Mouse (Mus musculus) intestine, postnatal 0 days (tissue): ENCODE data around the gene Wdr91. TPM values are rescaled to one million over a fixed set of nuclear protein-coding genes. Genes with fewer than 3 reads are reported as not detected.

ENCODE experiments used
- ATAC-seq: fragments of 200-750 bp; cut with Nextera tagmentation; 2 replicates; pipeline ENCODE4 v1.8.0; 2017; ENCODE audit warnings: mild to moderate bottlenecking, moderate TSS enrichment, moderate library complexity
- H3K27ac ChIP-seq: fragments of 300-500 bp; sonication (generic); 2 replicates; pipeline ENCODE4 v1.5.1; 2014; ENCODE audit warnings: mild to moderate bottlenecking, low read depth, low read length, moderate library complexity
- H3K27me3 ChIP-seq: fragments of 300-500 bp; sonication (generic); replicated peaks from 2 replicates; pipeline ENCODE4 v1.6.1; 2014; ENCODE audit warnings: low read length, mixed read lengths; ENCODE audit not compliant: control insufficient read depth, insufficient read depth
- H3K36me3 ChIP-seq: fragments of 300-500 bp; sonication (generic); 2 replicates; pipeline ENCODE4 v1.6.1; 2014; ENCODE audit warnings: mild to moderate bottlenecking, moderate library complexity; ENCODE audit not compliant: control insufficient read depth, insufficient read depth
- H3K4me1 ChIP-seq: fragments of 300-500 bp; sonication (generic); replicated peaks from 2 replicates; pipeline ENCODE4 v1.6.1; 2014; ENCODE audit warnings: antibody characterized with exemption, low read length, mixed read lengths; ENCODE audit not compliant: control insufficient read depth, insufficient read depth
- H3K4me2 ChIP-seq: fragments of 300-500 bp; sonication (generic); replicated peaks from 2 replicates; pipeline ENCODE4 v1.6.1; 2014; ENCODE audit warnings: low read depth, mild to moderate bottlenecking, moderate library complexity
- H3K4me3 ChIP-seq: fragments of 300-500 bp; sonication (generic); 2 replicates; pipeline ENCODE4 v1.5.1; 2014; ENCODE audit warnings: low read depth, low read length
- H3K9ac ChIP-seq: fragments of 300-500 bp; sonication (generic); 2 replicates; pipeline ENCODE4 v1.6.1; 2014; ENCODE audit warnings: mild to moderate bottlenecking, low read depth, low read length
- H3K9me3 ChIP-seq: fragments of 300-500 bp; sonication (generic); 2 replicates; pipeline ENCODE4 v1.6.1; 2016; ENCODE audit warnings: mixed run types; ENCODE audit not compliant: control insufficient read depth
- CTCF ChIP-seq: sonication (generic); IDR thresholded peaks from 2 replicates; pipeline ENCODE4 v1.5.1; 2016; ENCODE audit warnings: low read depth, mild to moderate bottlenecking, control low read depth, antibody characterized with exemption, moderate library complexity
- WGBS: fragments of 180-500 bp; shearing (Covaris S2); extraction: QIAGEN DNeasy Blood & Tissue Kit; methylation state at CpG from one replicate; pipeline ENCODE4 v1.1.7; 2014; 5-methylcytosine and 5-hydroxymethylcytosine counted together
- polyA plus RNA-seq: library from polyadenylated mRNA; unstranded; fragments of >200 nt; fragmentation: Nextera tagmentation; extraction: Ambion mirVana; gene quantifications from 2 replicates; pipeline ENCODE4 v1.2.1, GENCODE M21; 2015

The Wdr91 gene
- polyA plus RNA-seq, 1 experiment from 2014 or later: 5.7 TPM

DNA sequence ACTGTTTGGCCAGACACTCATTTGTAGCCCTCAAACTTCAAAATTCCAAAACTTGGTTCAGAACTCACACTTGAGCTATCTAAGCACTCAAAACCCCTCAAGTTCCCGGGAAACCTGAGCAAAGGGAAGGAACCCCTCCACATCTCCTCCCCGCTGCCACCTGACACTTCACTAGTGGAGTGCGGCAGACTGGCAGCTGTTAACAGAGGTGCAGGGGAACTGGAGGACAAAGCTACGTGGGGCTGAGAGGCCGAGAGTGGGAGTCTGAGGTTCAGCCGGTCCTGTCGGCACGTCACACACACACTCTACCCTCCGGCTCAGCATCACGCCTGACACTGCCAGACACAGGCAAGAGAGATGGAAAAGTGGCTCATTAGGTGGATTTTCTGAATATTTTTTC, 6.8 kb downstream of the Wdr91 start:
- Histone ChIP-seq H3K9ac (no peak overlapping the region), H3K4me1 (no peaks in the 10 kb centered on the region), H3K4me2 (no peak overlapping the region), H3K9me3 (no peaks in the 10 kb centered on the region), H3K27ac (no peak overlapping the region), H3K4me3 (no peak overlapping the region), H3K27me3 (no peaks in the 10 kb centered on the region), H3K36me3 (peaks cover 41% of the 10 kb centered on the region; the same call in 1 of the 2 replicates)
- no peak for TF ChIP-seq CTCF
- 89% methylated on average over 10 of the region's 10 CpGs for WGBS
- ATAC-seq: no peak

GRCm38 (mm10) chr6:34903441-34903840, 7.2 kb downstream of the Wdr91 start:
- ATAC-seq: no peak
- no peak for TF ChIP-seq CTCF
- Histone ChIP-seq H3K27ac (no peak overlapping the region), H3K36me3 (peaks cover 42% of the 10 kb centered on the region; the same call in 1 of the 2 replicates), H3K4me3 (no peak overlapping the region), H3K9me3 (no peaks in the 10 kb centered on the region), H3K9ac (no peak overlapping the region), H3K4me2 (no peak overlapping the region), H3K27me3 (no peaks in the 10 kb centered on the region), H3K4me1 (no peaks in the 10 kb centered on the region)
- WGBS: 68% methylated on average over 5 of the region's 5 CpGs

GRCm38 (mm10) chr6:34902578-34902977, 8.1 kb downstream of the Wdr91 start:
- no peak overlapping the region for H3K4me2 ChIP-seq
- no peak for ATAC-seq
- 77% methylated on average over 7 of the region's 7 CpGs for WGBS

DNA sequence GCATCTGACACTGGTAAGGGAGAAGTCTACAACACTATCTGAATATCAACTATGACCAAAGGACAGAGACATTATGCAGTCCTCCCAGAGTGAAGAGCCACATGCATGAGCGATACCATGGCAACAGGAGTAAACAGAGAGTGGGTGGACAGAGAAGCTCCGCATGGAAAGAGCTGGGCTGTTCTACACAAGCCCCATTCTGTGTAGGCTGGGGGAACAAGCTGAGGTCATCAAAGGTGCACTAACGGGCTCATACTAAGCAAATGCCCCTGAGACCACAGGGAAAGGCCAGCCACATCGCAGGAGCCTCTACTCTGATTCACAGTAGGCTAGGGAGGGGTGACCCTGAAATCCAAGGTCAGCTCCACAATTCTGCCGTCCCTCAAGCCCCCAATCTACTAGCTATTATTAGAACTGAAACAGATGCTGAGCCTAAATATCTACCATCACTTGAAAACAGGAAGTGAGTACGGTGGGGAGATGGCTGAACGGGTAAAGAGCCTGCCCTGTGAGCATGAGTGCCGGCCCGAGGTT, 8.7 kb downstream of the Wdr91 start:
- Histone ChIP-seq H3K4me2 (no peak overlapping the region), H3K36me3 (peaks cover 47% of the 10 kb centered on the region; the same call in 1 of the 2 replicates), H3K4me3 (no peak overlapping the region), H3K27me3 (no peaks in the 10 kb centered on the region), H3K9ac (no peak overlapping the region), H3K27ac (no peak overlapping the region), H3K9me3 (no peaks in the 10 kb centered on the region), H3K4me1 (no peaks in the 10 kb centered on the region)
- WGBS: 69% methylated on average over 9 of the region's 9 CpGs
- TF ChIP-seq CTCF: no peak
- ATAC-seq: no peak

More at GRCm38 (mm10) chr6:34902578-34902977, 8.1 kb downstream of the Wdr91 start:
- H3K4me3 ChIP-seq: no peak overlapping the region
- no peak overlapping the region for H3K27ac ChIP-seq
- no peak for TF ChIP-seq CTCF
- peaks cover 45% of the 10 kb centered on the region; the same call in 1 of the 2 replicates for H3K36me3 ChIP-seq
- H3K4me1 ChIP-seq: no peaks in the 10 kb centered on the region
- H3K9me3 ChIP-seq: no peaks in the 10 kb centered on the region
- H3K9ac ChIP-seq: no peak overlapping the region
- no peaks in the 10 kb centered on the region for H3K27me3 ChIP-seq

DNA sequence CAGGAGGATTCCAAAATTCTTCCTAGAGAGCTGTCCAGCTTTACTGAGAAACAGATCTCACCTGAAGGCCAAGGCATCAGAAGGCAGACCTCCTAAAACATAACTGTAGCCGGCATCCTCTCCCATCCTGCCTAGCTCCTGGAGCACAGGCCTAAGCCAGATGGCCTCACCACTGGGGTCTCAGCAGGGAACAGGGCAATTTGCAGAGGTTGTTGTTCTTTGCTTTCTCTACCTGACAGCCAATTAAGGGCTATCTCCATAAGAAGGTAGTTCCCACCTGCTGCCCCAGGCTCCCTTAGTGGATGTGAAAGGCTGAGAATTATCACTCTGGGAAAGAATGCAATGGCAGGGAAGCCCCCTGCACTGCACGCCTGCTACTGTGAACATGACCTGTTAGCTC, 9.7 kb downstream of the Wdr91 start:
- 86% methylated on average over 2 of the region's 2 CpGs for WGBS

GRCm38 (mm10) chr6:34899127-34899526, 11.5 kb downstream of the Wdr91 start:
- no peak overlapping the region for H3K4me3 ChIP-seq
- 74% methylated on average over 2 of the region's 2 CpGs for WGBS
- H3K4me2 ChIP-seq: no peak overlapping the region
- no peak for TF ChIP-seq CTCF
- ATAC-seq: peak; percentile 31; the same call in 1 of the 2 replicates
- H3K27me3 ChIP-seq: no peaks in the 10 kb centered on the region
- no peaks in the 10 kb centered on the region for H3K4me1 ChIP-seq
- no peak overlapping the region for H3K27ac ChIP-seq
- H3K9ac ChIP-seq: no peak overlapping the region
- H3K36me3 ChIP-seq: peaks cover 55% of the 10 kb centered on the region
- H3K9me3 ChIP-seq: no peaks in the 10 kb centered on the region

More for the DNA sequence above, 9.7 kb downstream of the Wdr91 start:
- H3K4me3 ChIP-seq: no peak overlapping the region
- H3K4me1 ChIP-seq: no peaks in the 10 kb centered on the region
- H3K27ac ChIP-seq: no peak overlapping the region
- no peak for TF ChIP-seq CTCF
- no peak overlapping the region for H3K9ac ChIP-seq
- H3K36me3 ChIP-seq: peaks cover 51% of the 10 kb centered on the region
- H3K4me2 ChIP-seq: no peak overlapping the region
- no peaks in the 10 kb centered on the region for H3K27me3 ChIP-seq
- ATAC-seq: no peak
- H3K9me3 ChIP-seq: no peaks in the 10 kb centered on the region
